Mouse (Mus musculus) bone marrow, adult 2 months (tissue): ENCODE data around the gene Mylk.

ENCODE experiments used
- CTCF ChIP-seq: fragments of 200-500 bp; IDR thresholded peaks from 2 replicates; pipeline ENCODE4 v1.5.1; 2011; ENCODE audit warnings: low read length, control low read depth; ENCODE audit not compliant: control insufficient read depth, insufficient read depth
- POLR2A ChIP-seq: fragments of 200-500 bp; IDR thresholded peaks from 2 replicates; pipeline ENCODE4 v1.6.1; 2011; ENCODE audit warnings: low read depth, mild to moderate bottlenecking, control low read depth, low read length, borderline replicate concordance; ENCODE audit not compliant: control insufficient read depth

DNA sequence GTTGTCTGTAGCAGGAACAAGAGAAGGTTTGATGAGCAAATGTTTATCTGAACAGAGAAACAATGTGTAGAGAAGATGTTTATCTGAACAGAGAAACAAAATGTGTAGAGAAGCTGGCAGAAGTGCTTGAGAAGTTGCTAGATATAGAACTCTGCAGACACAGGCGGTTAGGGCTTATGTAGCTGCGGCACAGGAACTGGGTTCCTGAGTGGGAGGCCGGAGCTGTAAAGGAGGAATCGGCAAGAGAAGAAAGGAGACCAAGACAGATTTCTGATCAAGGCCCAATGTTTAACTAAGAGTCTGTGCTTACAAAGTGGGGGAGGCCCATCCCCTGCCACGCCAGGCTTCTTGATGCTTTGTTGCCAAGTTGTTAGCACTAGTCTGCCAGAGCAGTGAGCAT lies 291.7 kb downstream of the Mylk start:
- TF ChIP-seq POLR2A = no peak
- TF ChIP-seq CTCF = no peak
